Mouse (Mus musculus): ENCODE data around the gene Sept8.
A peak's percentile ranks its signal among the peaks of the same experiment; 100 is the strongest.

The Sept8 gene

DNA sequence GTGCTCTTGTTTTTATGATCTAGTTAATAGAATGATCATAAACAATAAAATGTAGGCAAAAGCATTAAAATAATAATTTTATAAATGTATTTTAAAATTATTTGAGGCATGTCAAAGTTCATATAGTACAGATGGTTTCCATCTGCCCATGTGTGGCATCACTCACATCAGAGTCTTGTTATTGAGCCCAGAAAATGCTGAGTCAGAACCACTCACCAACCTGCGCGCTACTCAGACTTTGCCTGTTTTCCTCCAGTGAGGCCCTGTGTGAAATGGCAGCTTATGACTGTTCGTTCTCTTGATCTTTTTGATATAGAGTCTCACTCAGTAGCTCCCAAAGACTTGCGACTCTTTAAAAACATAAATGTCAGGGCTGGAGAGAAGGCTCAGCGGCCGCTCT is 66.5 kb downstream of the Sept8 start:
- DNase-seq, result no peak

DNA sequence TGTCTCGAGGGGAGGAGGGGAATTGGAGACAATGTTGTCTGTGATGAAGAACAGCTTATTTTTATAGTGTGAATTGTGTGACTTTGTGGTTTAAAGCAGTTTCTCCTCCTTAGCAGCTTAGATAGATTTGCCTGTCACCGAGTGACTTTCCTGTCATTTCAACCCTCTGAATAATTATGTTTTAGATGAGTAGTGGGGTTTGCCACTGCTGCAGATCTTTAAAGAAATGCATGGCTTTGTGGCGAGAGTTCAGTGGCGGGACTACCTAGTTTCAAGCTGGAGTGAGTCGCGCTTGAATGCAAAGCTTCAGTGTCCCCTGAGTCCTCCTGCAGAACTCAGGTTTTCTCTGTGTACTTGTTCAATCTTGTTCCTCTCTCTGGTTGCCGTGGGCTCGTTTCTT is 69.2 kb downstream of the Sept8 start:
- DNase-seq, result no peak

DNA sequence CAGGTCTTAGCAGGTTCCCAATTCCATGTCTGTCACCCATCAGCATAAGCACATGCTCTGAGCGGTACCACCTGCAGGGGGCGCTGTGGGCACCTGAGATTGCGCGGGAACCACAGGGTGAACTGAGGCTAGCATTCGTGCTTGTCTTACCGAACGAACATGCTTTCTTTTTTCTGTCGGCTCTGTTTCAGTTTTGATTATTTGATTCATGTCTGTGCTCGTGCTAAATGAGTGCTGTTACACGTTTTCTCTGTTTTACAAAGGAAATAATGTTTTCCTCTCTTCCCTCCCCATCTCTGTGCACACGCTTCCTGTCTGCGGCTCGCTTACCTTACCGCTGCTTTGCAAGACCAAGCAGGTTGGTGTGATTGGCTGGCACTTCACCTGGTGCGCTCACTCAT is 71.3 kb downstream of the Sept8 start:
- peak; percentile 25 for DNase-seq

DNA sequence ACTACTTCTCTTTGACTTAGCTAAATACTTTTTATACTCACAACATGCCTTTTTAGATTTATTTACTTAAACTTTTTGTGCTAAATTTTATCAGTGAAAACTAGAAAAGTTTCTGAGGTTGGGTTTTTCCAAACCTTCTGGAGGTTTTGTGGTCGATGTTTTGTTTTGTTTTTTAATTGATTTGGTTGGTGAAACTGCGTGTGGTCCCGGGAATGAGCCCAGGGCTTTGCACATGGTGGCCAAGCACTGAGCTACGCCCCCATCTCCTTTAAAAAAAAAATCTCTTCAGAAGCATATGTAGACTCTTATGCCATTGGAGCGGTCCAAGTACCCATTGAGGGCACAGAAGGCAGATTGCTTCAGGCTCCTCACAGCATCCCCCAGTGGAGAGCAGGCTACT is 72.1 kb downstream of the Sept8 start:
- no peak for DNase-seq
